17 mouse cellular contexts compared by ENCODE assay signal in the genomic region with DNA sequence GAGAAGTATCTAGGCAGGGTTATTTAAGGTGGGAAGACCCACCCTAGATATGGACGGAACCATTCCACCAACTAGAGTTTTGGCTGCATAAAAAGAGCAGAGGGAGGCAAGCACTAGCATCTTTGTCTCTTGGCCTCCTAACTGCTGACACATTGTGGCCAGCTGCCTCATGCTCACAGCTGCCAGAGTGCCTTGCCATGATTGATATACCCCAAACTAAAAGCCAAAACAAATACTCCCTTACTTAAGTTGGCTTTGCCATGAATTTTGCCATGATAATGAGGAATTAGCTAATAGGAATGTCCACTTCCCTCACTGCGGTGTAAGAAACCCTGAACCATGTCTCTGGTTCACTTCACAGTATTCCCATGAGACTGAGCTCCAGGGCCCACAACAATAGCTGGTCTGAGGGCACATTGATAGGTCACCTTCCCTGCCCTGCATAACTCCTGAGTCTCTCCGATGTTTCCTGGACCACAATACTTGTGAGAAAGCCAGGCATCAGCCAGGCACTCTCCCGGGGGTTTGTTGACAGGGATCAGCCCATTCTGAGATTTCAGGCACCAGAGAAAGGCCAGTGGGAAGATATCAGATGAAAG.
DNase-seq lines count a peak whose midpoint lies in the region; ATAC-seq and TF ChIP-seq lines count a peak whose summit lies in the region.
"Had no signal": no experiment of that assay in that cellular context is flagged by ENCODE, and none has a peak within 500 bp of the region (broad histone marks: within the 10 kb centered on the region; RNA-seq: fewer than 3 reads in every experiment).

No protein-coding gene starts in this region.

- H3K9me3 ChIP-seq in heart, embryonic 15.5 days (replicated peaks) = no peaks in the 10 kb centered on the region
- H3K9me3 ChIP-seq: intestine, embryonic 15.5 days; neural tube, embryonic 13.5 days had no signal

- peak; percentile 42 for DNase-seq in kidney, adult 2 months
- no peak for DNase-seq in kidney, postnatal 36 days
- peak; percentile 85 for DNase-seq in NIH3T3 (ENCODE audit: low read depth)
- DNase-seq in lung, postnatal 10 days = peak; percentile 43
- no peak for DNase-seq in spleen, adult 18-20 months
- DNase-seq in frontal cortex, postnatal 14 days (ENCODE audit: low spot score in 2 of 2) = no peak
- DNase-seq: adrenal gland, adult 8-10 months; cerebellum, postnatal 10 days; liver; thymus, postnatal 4 days had no signal

- no peak overlapping the region for H3K27ac ChIP-seq in kidney, adult 2 months (ENCODE audit: insufficient read depth, low read depth, low read length)
- peak overlapping the region; percentile 15; the same call in 1 of the 2 replicates for H3K27ac ChIP-seq in heart, embryonic 15.5 days
- H3K27ac ChIP-seq: intestine, embryonic 15.5 days; macrophage; neural tube, embryonic 13.5 days; stomach, postnatal 0 days had no signal

- no peak for TF ChIP-seq CTCF in kidney, adult 2 months (conservative IDR thresholded peaks at IDR 0.05; ENCODE audit: insufficient read depth, insufficient read length, low read depth, low read length)

- H3K9ac ChIP-seq in heart, embryonic 15.5 days = no peak overlapping the region
- H3K9ac ChIP-seq: intestine, embryonic 15.5 days; neural tube, embryonic 13.5 days had no signal

- WGBS in kidney, adult 2 months = 51% methylated on average over 4 of the region's 4 CpGs
- 43% methylated on average over 4 of the region's 4 CpGs for WGBS in heart, embryonic 15.5 days

- TF ChIP-seq POLR2A in kidney, adult 2 months (IDR thresholded peaks at IDR 0.05; ENCODE audit: low read depth, low read length) = no peak

- no peaks in the 10 kb centered on the region for H3K27me3 ChIP-seq in kidney, adult 2 months (replicated peaks; ENCODE audit: control insufficient read depth, insufficient read depth, low read length)
- no peaks in the 10 kb centered on the region for H3K27me3 ChIP-seq in heart, embryonic 15.5 days
- H3K27me3 ChIP-seq: CH12.LX; intestine, embryonic 15.5 days; neural tube, embryonic 13.5 days had no signal

- no peaks in the 10 kb centered on the region for H3K36me3 ChIP-seq in kidney, adult 2 months (ENCODE audit: control insufficient read depth, insufficient read depth, low read length)
- H3K36me3 ChIP-seq in heart, embryonic 15.5 days = no peaks in the 10 kb centered on the region
- H3K36me3 ChIP-seq: intestine, embryonic 15.5 days; neural tube, embryonic 13.5 days had no signal

- no peak overlapping the region for H3K4me2 ChIP-seq in heart, embryonic 15.5 days
- H3K4me2 ChIP-seq: intestine, embryonic 15.5 days; neural tube, embryonic 13.5 days had no signal

- no peaks in the 10 kb centered on the region; the same call in 1 of the 2 replicates for H3K4me1 ChIP-seq in kidney, adult 2 months (ENCODE audit: control insufficient read depth, insufficient read depth, low read length)
- peaks cover 11% of the 10 kb centered on the region for H3K4me1 ChIP-seq in heart, embryonic 15.5 days (replicated peaks)
- H3K4me1 ChIP-seq: intestine, embryonic 15.5 days; neural tube, embryonic 13.5 days had no signal

- H3K4me3 ChIP-seq in kidney, adult 2 months (ENCODE audit: insufficient read depth, low read depth, low read length) = no peak overlapping the region
- no peak overlapping the region for H3K4me3 ChIP-seq in heart, embryonic 15.5 days
- H3K4me3 ChIP-seq: intestine, embryonic 15.5 days; neural tube, embryonic 13.5 days had no signal

- no peak for ATAC-seq in heart, embryonic 15.5 days (replicated peaks; ENCODE audit: insufficient number of reproducible peaks, insufficient read depth, low FRiP score, low read depth)
- no peak for ATAC-seq in granulocyte monocyte progenitor cell, adult 5-6 weeks (replicated peaks; ENCODE audit: poor library complexity, severe bottlenecking)
- ATAC-seq: intestine, embryonic 15.5 days had no signal

Comparison
In these comparisons a context has a peak if more than half of its experiments do, and no peak if none do; other contexts are left out.
1. DNase-seq: peak in kidney, adult 2 months (single experiment), NIH3T3 (single experiment) and lung, postnatal 10 days (single experiment); none in kidney, postnatal 36 days (0 of 2), spleen, adult 18-20 months (0 of 2) and frontal cortex, postnatal 14 days (0 of 2).